Mouse (Mus musculus): ENCODE results near the gene Klf11.

Gene Klf11

GRCm38 (mm10) chr12:24705502-24706263 lies 54.6 kb downstream of the Klf11 start:
- no peak for DNase-seq (ENCODE audit: low spot score in 2 of 2)

DNA sequence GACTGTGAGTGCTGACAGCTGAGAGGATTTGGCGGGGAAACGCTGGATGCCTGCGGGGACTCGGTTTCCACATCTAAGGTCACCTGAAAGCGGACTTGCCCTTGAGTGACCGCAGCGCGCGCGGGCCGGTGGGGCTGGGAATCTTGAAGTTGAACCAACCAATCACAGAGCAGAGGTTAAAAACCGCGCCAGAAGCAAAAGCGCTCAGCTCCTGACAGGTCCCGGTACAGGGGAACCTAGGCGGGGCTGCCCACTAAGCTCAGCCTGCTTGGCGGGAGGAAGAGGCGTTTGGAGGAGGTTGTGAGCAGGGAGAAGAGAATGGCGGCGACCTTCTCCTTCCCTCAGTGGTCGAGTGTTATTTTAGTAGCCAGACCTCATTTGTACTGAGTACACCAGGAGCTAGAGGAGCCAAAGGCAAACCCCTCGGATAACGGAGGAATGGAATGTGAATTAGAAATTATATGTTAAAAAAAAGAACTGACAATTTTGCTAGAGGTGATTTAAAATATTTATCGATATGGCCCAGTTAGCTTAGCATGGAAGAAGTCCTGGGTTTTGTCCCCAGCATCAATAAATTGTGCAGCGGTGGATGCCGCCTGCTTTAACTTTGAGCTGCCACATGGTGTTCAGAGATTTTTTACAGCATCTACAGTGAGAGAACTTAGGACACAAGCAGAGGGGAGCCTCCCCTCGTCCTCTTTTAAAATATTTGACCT lies 55.8 kb downstream of the Klf11 start:
- DNase-seq (ENCODE audit: low spot score in 2 of 2), result no peak

DNA sequence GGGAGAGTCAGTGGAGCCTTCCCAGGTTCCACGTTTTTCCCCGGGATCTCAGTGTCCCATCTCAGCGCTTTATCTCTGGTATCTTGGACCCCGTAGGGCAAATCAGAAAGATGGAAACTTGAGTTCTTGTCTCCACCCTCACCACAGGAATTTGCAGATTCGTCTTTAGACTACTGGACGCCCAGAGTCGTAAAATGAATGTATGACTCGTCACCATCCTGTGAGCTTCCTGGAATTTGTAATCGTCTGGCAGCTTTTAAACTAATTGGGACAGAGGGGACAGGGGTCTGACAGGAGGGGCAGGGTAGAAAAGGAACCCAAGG lies 56.4 kb downstream of the Klf11 start:
- no peak for DNase-seq (ENCODE audit: low spot score in 2 of 2)

DNA sequence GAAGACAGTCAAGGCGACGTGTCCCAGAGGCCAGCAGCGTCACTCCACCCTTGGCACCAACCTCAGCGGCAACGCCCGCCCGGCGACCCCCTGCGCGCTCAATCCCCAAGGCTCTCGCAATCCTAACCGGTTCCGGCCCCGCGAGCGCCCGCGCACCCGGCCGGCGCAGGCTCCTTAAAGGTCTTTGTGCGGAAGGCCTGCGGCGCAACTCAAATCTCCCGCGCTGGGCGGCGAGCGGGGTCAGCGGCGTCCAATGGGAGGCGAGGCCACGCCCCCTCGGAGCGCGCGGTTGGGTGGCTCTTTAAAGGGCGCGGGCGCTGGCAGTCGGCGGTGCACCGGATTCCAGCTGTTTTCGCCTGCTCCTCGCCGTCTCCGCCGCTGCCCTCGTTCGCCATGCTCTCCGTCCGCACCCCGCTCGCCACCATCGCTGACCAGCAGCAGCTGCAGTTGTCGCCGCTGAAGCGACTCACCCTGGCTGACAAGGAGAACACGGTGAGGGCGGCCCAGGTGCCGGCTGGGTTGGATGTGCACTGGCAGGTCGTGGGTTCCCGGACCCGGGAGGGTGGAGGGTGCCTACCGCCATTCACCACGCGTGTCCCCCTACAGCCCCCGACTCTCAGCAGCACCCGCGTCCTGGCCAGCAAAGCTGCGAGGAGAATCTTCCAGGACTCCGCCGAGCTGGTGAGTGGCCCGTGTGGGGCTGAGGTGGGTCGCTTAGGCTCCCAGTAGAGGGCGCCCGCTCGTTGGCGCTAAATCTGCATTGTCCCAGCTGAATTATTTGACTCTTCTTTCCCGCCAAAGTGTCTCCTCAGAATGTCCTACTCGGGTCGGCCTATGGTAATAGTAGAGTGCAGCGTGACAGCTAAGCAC lies 57.1 kb downstream of the Klf11 start, which contains the start of gene Rrm2:
TSS of gene Rrm2 (plus strand) at position 288 of the 870 bp plus-strand sequence.
- peak; percentile 88 for DNase-seq (ENCODE audit: low spot score in 2 of 2)

- no peak for DNase-seq (ENCODE audit: low spot score in 2 of 2)
Measured at GRCm38 (mm10) chr12:24708824-24709218, 57.7 kb downstream of the Klf11 start.

GRCm38 (mm10) chr12:24709409-24709808 lies 58.3 kb downstream of the Klf11 start:
- no peak for DNase-seq (ENCODE audit: low spot score in 2 of 2)

- DNase-seq (ENCODE audit: low spot score in 2 of 2), result peak; percentile 27 to 39
Measured at GRCm38 (mm10) chr12:24709831-24710508, 58.9 kb downstream of the Klf11 start.

DNA sequence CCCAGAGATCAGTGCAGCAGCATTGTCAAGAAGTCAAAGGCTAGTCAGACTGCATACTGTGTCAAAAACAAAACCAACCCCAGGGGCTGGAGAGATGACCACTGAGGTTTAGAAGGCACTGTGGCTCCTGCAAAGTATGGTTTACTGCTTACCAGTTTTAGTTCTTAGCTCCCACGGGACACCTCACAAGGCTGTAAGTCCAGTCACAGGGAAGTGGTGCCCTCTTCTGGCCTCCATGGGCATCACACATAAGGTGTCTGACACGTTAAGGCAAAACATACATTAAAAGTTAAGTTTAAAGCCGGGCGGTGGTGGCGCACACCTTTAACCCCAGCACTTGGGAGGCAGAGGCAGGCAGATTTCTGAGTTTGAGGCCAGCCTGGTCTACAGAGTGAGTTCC lies 59.6 kb downstream of the Klf11 start:
- DNase-seq (ENCODE audit: low spot score in 2 of 2), result no peak

Data from right cerebral cortex, adult 2 months (tissue).